Mouse (Mus musculus): ENCODE measurements around the gene Crlf2. TPM values are rescaled to one million over a fixed set of nuclear protein-coding genes. Genes with fewer than 3 reads are reported as not detected.

The Crlf2 gene
- polyA plus RNA-seq, 1 experiment from 2014 or later, result 11.8 TPM

DNA sequence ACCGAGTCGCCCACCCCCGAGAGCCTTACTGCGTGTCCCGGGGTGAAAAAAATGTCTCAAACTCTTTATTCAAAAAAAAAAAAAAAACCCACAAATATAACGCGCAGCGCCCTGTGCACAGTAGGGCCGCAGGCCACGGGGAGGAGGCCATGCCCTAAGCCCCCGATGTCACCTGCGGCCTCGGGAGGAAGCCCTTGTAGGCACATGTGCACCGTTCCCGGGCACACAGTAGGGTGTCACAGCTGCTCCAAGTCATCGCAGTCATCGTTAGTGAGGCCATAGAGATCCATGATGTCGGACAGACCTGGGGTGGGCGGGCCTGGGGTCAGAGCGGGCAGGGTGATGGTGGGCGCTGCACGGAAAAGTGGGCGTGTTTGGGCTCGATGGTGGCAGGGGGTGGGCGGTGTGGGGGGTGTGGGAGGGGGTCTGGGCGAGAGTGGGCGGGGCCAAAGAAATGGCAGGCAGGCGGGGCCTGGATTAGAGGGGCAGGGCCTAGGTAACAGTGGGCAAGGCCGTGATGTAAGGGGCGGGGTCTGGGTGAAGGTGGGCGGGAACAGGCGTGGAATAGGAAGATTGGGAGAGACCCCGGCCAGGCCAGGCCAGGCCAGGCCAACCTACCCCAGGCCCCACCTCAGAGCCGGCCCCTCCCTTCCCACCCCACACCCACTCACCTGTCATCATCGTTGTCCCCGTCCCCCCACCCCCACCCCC is 8.4 kb downstream of the Crlf2 start:
- H3K4me3 ChIP-seq (ENCODE audit: low read length), result no peak overlapping the region
- H3K27ac ChIP-seq (ENCODE audit: low read length), result no peak overlapping the region
- H3K9ac ChIP-seq (ENCODE audit: low read length), result no peak overlapping the region
- 85% methylated on average over 30 of the region's 36 CpGs for WGBS
- peaks cover 11% of the 10 kb centered on the region for H3K36me3 ChIP-seq (ENCODE audit: control insufficient read depth, insufficient read depth, low read length)
- no peaks in the 10 kb centered on the region for H3K4me1 ChIP-seq (replicated peaks; ENCODE audit: control insufficient read depth, insufficient read depth, low read length)
- no peaks in the 10 kb centered on the region for H3K27me3 ChIP-seq (ENCODE audit: control insufficient read depth, insufficient read depth, low read depth, low read length)
- no peak for ATAC-seq (ENCODE audit: low read depth)
- H3K9me3 ChIP-seq (ENCODE audit: control insufficient read depth, low read length), result peaks cover 31% of the 10 kb centered on the region
- H3K4me2 ChIP-seq (ENCODE audit: low read depth, low read length), result no peak overlapping the region

DNA sequence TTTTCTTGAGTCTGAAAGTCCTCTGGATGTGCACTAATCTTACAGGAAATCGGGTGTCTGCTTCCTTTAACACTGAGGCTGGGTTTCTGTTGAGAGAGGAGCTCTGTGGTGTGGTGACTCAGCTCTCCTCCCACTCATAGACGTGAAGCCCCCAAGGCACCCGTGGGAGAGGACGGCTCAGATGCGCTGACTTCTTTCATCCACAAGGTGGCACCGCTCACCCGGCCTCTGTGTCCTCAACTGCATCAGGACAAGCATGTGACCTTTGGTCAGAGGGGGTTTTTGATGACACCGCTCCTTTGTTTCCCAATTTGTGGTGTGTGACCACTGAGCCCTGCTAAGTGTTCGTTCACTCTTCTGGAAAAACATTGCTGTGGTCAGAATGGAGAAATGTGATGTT is 10.1 kb downstream of the Crlf2 start:
- no peaks in the 10 kb centered on the region for H3K4me1 ChIP-seq (replicated peaks; ENCODE audit: control insufficient read depth, insufficient read depth, low read length)
- no peak overlapping the region for H3K4me2 ChIP-seq (ENCODE audit: low read depth, low read length)
- no peak overlapping the region for H3K4me3 ChIP-seq (ENCODE audit: low read length)
- H3K27ac ChIP-seq (ENCODE audit: low read length), result no peak overlapping the region
- 65% methylated on average over 9 of the region's 9 CpGs for WGBS
- H3K36me3 ChIP-seq (ENCODE audit: control insufficient read depth, insufficient read depth, low read length), result no peaks in the 10 kb centered on the region
- H3K27me3 ChIP-seq (ENCODE audit: control insufficient read depth, insufficient read depth, low read depth, low read length), result no peaks in the 10 kb centered on the region
- no peak for ATAC-seq (ENCODE audit: low read depth)
- no peak overlapping the region for H3K9ac ChIP-seq (ENCODE audit: low read length)
- peaks cover 16% of the 10 kb centered on the region for H3K9me3 ChIP-seq (ENCODE audit: control insufficient read depth, low read length)

DNA sequence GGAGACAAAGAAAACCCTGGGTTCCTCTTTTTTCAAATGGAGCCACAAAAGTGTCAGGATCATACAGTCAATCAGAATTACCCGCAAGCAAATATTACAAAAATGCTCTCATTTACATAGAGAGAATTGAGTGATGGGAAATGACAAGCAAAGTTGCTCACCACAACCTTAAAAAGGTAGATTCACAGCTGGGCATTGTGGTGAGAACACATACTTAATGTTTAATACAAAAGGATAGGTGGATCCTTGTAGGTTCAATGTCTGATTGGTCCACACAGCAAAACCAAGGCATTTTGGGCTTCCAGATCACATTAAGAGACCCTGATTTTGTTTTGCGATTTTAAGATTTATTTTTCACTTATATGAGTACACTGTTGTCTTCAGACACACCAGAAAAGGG is 11.7 kb downstream of the Crlf2 start:
- Histone ChIP-seq H3K27me3 (ENCODE audit: control insufficient read depth, insufficient read depth, low read depth, low read length) (no peaks in the 10 kb centered on the region), H3K27ac (ENCODE audit: low read length) (no peak overlapping the region), H3K4me3 (ENCODE audit: low read length) (no peak overlapping the region), H3K9me3 (ENCODE audit: control insufficient read depth, low read length) (peaks cover 8% of the 10 kb centered on the region), H3K36me3 (ENCODE audit: control insufficient read depth, insufficient read depth, low read length) (no peaks in the 10 kb centered on the region), H3K9ac (ENCODE audit: low read length) (no peak overlapping the region), H3K4me1 (replicated peaks; ENCODE audit: control insufficient read depth, insufficient read depth, low read length) (no peaks in the 10 kb centered on the region), H3K4me2 (ENCODE audit: low read depth, low read length) (no peak overlapping the region)
- no peak for ATAC-seq (ENCODE audit: low read depth)
- 71% methylated on average over 2 of the region's 2 CpGs for WGBS

DNA sequence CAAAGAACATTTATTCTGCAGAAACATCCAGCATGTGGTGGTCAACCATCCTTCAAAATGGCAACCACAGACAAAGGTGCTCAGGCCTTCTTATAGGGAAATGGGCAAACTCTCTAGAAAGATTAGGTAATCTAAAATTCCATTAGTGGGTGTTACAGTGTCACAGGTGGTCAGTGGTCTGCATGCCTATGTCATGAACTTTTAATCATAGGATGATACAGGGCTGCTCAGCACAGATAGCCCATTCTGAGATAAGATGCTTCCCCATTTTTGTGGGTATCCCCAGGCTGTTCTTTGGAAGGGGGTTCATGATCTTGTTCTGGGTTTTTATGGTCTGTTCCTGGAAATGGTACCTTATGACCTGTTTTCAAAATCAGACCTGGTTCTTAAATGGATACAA is 49.1 kb downstream of the Crlf2 start:
- no peak for ATAC-seq (ENCODE audit: low read depth)
- Histone ChIP-seq H3K9me3 (ENCODE audit: control insufficient read depth, low read length) (no peaks in the 10 kb centered on the region), H3K9ac (ENCODE audit: low read length) (no peak overlapping the region), H3K36me3 (ENCODE audit: control insufficient read depth, insufficient read depth, low read length) (no peaks in the 10 kb centered on the region), H3K27ac (ENCODE audit: low read length) (no peak overlapping the region), H3K4me2 (ENCODE audit: low read depth, low read length) (no peak overlapping the region), H3K4me3 (ENCODE audit: low read length) (no peak overlapping the region), H3K27me3 (ENCODE audit: control insufficient read depth, insufficient read depth, low read depth, low read length) (no peaks in the 10 kb centered on the region), H3K4me1 (replicated peaks; ENCODE audit: control insufficient read depth, insufficient read depth, low read length) (no peaks in the 10 kb centered on the region)

DNA sequence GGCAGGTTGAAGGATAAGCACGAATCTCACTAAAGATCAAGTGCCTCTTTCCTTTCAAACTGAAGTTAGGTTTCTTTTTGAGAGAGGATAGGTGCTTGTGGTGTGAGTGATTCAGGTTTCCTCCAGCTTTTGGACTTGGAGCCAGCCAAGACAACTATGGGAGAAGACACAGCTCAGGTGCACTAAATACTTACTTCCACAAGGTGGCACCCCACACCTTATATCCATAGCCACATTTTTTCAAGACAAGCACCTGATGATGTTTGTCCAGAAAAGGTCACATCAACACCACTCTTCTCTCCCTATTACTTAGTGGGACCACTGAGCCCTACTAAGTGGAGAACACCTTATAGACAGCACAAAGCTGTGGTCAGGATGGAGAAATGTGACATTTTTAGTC is 52.1 kb downstream of the Crlf2 start:
- WGBS, result 2% methylated on average over 1 of the region's 1 CpGs
- H3K9me3 ChIP-seq (ENCODE audit: control insufficient read depth, low read length), result no peaks in the 10 kb centered on the region
- H3K9ac ChIP-seq (ENCODE audit: low read length), result no peak overlapping the region
- H3K4me3 ChIP-seq (ENCODE audit: low read length), result no peak overlapping the region
- H3K4me2 ChIP-seq (ENCODE audit: low read depth, low read length), result no peak overlapping the region
- no peaks in the 10 kb centered on the region for H3K4me1 ChIP-seq (replicated peaks; ENCODE audit: control insufficient read depth, insufficient read depth, low read length)
- H3K27ac ChIP-seq (ENCODE audit: low read length), result no peak overlapping the region
- H3K36me3 ChIP-seq (ENCODE audit: control insufficient read depth, insufficient read depth, low read length), result no peaks in the 10 kb centered on the region
- no peak for ATAC-seq (ENCODE audit: low read depth)
- H3K27me3 ChIP-seq (ENCODE audit: control insufficient read depth, insufficient read depth, low read depth, low read length), result no peaks in the 10 kb centered on the region

Other genes starting within 250 kb of the Crlf2 start
- not detected in 2 replicates for gene Vmn2r16, start 228.8 kb downstream of the Crlf2 start, polyA plus RNA-seq (2015; fragmentation: Nextera tagmentation; extraction: Ambion mirVana)
- not detected in 2 replicates for gene Vmn2r17, start 139.3 kb downstream of the Crlf2 start, polyA plus RNA-seq (2015; fragmentation: Nextera tagmentation; extraction: Ambion mirVana)
- gene 5430403G16Rik, start 132.0 kb upstream of the Crlf2 start, polyA plus RNA-seq (2015; fragmentation: Nextera tagmentation; extraction: Ambion mirVana), result 2.7 and 2.8 TPM in 2 replicates
- gene 4930522L14Rik, start 192.9 kb upstream of the Crlf2 start, polyA plus RNA-seq (2015; fragmentation: Nextera tagmentation; extraction: Ambion mirVana), result 9.6 and 10.6 TPM in 2 replicates

Data from lung, embryonic 16.5 days (tissue).